Mouse (Mus musculus): ENCODE data around the gene Meaf6. TPM values are rescaled to one million over a fixed set of nuclear protein-coding genes. Genes with fewer than 3 reads are reported as not detected.
A peak's percentile ranks its signal among the peaks of the same experiment; 100 is the strongest.

The Meaf6 gene
- polyA plus RNA-seq, 1 experiment, result 36.0 TPM

GRCm38 (mm10) chr4:125144627-125145026 lies 59.7 kb downstream of the Meaf6 start:
- DNase-seq (ENCODE audit: low spot score), result no peak

DNA sequence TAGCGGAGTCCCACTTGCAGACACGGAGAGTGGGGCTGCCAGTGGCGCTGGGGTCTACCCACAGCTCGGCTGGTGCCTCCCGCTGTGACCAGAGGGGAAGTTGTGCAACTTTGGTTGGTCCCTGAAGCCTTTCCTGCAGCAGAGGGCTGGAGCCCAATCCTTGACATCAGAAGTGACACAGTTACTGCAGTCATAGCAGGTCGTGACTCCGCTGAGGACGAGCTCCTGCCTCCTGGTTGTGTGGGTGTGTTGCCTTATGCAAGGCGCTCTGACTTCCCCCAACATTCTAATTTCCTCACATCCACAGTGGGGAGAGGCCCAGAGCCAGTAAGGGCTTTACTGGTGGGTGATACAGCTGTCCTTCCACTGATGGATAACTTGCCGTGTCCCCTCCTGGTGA lies 60.3 kb downstream of the Meaf6 start:
- no peak for DNase-seq (ENCODE audit: low spot score)

GRCm38 (mm10) chr4:125147970-125148369 lies 63.0 kb downstream of the Meaf6 start:
- no peak for DNase-seq (ENCODE audit: low spot score)

DNA sequence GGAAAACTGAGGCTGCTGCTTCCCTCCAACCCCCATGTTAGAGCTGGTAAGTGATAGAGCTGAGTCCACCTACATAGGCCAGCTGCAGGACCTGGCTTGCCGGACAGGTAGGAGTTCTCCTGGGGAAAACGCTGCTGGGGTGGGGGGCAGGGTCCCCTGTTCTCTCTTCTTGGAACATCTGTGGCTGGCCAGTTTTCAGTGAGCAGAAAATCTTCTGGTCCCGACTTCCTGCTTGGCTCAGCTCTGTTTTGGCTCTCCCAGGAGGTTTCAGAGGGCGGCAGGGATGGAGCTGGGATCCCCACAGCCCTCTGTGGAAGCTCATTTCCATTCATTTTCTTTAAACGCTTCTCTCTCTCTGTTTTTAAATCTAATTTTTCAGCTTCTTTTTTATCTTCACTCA lies 64.5 kb downstream of the Meaf6 start:
- DNase-seq (ENCODE audit: low spot score), result no peak

DNA sequence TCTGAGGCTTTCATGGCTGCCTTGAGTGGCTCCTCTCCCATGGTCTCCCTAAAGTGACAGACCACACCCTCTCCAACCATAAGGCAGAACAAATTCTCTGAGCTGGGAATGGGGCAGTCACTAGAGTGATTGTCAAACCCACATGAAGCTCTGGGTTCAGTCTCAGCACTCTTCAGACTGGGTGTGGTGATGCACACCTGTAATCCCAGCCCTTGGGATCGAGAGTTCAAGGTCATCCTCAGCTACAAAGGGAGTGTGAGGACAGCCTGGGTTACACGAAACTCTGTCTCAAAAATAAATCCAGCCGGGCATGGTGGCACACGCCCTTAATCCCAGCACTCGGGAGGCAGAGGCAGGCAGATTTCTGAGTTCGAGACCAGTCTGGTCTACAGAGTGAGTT lies 67.5 kb downstream of the Meaf6 start:
- DNase-seq (ENCODE audit: low spot score), result no peak

- no peak for DNase-seq (ENCODE audit: low spot score)
Measured at GRCm38 (mm10) chr4:125153659-125154241, 68.8 kb downstream of the Meaf6 start.

DNA sequence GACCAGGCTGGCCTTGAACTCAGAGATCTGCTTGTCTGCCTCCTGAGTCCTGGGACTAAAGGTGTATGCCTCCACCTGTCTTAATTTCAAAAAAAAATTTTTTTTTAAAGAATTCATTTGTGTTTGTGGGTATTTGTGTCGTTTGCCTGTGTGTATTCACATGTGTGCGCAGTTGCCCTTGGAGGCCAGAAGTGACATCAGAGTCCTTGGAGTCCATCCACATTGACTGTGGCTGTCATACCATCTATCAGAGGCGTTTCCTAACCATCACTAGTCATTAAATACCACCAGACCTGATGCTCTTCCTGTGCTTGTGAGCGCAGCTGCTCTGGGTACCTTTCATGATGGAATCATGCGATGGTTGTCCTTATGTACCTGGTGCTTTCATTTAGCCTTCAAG lies 70.7 kb downstream of the Meaf6 start:
- no peak for DNase-seq (ENCODE audit: low spot score)

DNA sequence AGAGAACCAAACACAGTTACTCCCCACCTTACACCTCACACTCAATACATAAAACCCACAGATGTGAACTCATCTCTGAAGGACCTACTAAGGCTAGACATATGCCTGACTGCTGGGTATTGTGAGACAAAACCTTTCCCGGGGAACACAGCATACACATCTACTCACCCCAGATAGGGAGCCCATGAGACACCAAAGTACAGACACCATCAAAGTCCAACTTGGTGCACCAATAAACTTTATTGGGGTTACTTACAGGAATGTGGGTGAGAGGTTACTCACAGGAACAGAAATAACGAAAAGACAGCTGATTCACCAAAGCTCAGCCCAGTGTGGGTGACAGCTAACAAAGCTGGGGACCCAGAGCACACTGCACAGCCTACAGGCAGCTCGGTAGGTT lies 72.4 kb downstream of the Meaf6 start:
- no peak for DNase-seq (ENCODE audit: low spot score)

DNA sequence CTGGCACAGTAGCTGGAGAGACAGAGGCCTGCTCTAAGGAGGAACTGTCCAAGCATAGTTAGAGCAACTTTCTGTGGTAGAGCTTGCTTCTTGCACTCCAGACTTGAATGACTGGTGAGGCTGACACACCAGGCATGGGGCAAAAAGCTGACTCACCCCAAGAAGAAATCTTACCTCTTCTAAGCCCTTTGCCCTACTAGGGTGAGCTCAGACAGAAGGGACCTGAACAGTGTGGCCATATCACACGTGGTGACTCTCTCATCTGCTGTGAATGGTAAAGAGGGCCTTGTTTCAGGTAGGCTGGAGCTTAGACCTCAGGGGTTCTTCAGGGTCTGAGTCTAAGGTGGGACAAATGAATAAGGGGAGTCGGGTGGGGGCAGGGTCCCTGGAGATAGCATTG lies 73.1 kb downstream of the Meaf6 start:
- no peak for DNase-seq (ENCODE audit: low spot score)

DNA sequence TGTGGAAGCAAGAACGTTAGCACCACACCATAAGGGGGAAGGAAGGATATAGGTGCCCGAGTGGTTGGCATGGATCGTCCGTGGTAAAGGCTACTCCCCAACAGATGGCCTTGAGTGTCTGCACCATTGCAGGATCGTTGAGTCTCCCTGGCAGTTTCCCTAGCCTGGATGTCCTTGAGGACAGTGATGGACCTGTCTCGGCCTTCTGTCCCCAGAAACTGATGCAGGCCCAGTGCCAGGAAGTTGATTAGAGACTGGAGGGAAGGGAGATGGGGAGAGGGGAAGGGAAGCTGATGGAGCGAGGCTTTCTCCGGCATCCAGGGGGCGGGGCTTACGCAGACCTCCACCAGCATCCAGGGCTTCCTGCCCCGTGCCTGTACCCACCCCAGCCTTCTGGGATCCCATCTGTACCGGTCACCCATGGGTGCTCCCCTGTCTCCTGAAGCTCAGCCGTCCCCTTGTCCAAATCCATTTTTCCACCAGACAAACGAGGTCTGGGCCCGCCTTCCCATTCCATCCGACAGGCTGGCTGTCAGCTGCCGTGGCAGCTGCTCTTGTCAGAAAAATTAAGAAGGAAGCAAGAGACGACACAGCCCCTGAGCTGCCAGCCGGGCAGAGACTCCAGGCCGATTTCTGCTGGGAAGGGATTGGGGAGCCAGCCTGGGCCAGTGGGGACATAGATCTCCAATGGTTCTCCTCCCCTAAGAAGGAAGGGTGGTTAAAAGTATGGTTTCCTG lies 73.8 kb downstream of the Meaf6 start:
- no peak for DNase-seq (ENCODE audit: low spot score)

GRCm38 (mm10) chr4:125160320-125160950 lies 75.5 kb downstream of the Meaf6 start:
- DNase-seq (ENCODE audit: low spot score), result peak; percentile 77

DNA sequence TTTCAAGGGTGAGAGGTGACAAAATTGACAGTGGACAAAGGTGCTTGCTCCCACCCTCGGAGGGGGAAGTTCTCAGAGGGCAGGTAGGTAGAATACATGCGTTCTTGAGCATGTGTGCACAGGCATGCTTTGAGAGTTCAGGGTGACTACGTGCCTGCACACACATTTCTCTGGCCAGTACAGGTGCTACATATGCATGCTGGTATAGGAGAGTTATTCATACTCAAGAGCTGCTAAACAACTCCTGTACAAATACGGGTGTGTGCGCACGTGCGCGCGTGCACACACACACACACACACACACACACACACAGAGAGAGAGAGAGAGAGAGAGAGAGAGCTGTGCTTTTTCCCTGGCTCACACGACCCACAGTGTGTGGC lies 76.0 kb downstream of the Meaf6 start:
- DNase-seq (ENCODE audit: low spot score), result no peak

DNA sequence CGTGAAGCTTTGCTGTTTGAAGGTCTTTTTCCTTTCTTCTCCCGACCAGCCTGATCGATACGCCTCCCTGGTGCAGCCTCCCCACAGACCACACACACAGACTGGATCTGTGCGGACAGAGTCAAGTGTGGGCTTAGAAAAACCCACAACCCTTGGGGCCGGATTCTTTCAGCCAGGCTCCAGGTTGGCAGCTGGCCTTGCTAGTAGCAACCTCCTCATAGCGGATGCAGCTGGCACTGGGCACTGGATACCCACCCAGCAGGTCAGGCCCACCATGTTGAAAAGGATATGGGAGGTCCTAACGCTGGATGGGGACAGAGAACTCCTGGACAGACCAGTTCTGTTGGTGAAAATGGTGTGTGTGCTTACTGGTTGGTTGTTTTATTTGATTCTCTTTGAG lies 76.5 kb downstream of the Meaf6 start:
- DNase-seq (ENCODE audit: low spot score), result no peak

- DNase-seq (ENCODE audit: low spot score), result no peak
Measured at GRCm38 (mm10) chr4:125162701-125163100, 77.8 kb downstream of the Meaf6 start.

Other genes with a start within 250 kb of the Meaf6 start
- gene Yrdc, start 234.5 kb upstream of the Meaf6 start, polyA plus RNA-seq (2012; rRNA removed), result 32.5 and 47.3 TPM in 2 replicates
- gene 1110065P20Rik, start 233.9 kb upstream of the Meaf6 start, polyA plus RNA-seq (2012; rRNA removed), result 32.4 and 37.5 TPM in 2 replicates
- gene Maneal, start 223.0 kb upstream of the Meaf6 start, polyA plus RNA-seq (2012; rRNA removed), result 0.65 and 0.76 TPM in 2 replicates
- not detected in 2 replicates for gene Epha10, start 204.2 kb upstream of the Meaf6 start, polyA plus RNA-seq (2012; rRNA removed)
- 17.4 and 17.8 TPM in 2 replicates for gene 9930104L06Rik, start 148.1 kb upstream of the Meaf6 start, polyA plus RNA-seq (2012; rRNA removed)
- 2.0 and 3.3 TPM in 2 replicates for gene Cdca8, start 145.8 kb upstream of the Meaf6 start, polyA plus RNA-seq (2012; rRNA removed)
- gene Rspo1, start 98.7 kb upstream of the Meaf6 start, polyA plus RNA-seq (2012; rRNA removed), result 6.3 and 7.5 TPM in 2 replicates
- gene Gnl2, start 68.5 kb upstream of the Meaf6 start, polyA plus RNA-seq (2012; rRNA removed), result 58.9 and 59.8 TPM in 2 replicates
- 0.03 and 0.10 TPM in 2 replicates for gene Dnali1, start 19.4 kb upstream of the Meaf6 start, polyA plus RNA-seq (2012; rRNA removed)
- gene Snip1, start 18.5 kb upstream of the Meaf6 start, polyA plus RNA-seq (2012; rRNA removed), result 13.7 and 14.1 TPM in 2 replicates
- gene Zc3h12a, start 42.7 kb downstream of the Meaf6 start, polyA plus RNA-seq (2012; rRNA removed), result 12.5 and 13.1 TPM in 2 replicates

All from urinary bladder, adult 2 months (tissue).